Mouse (Mus musculus) hematopoietic multipotent progenitor cell, adult 10-12 weeks (in vitro differentiated cells): ENCODE data around the gene Defb18. TPM values are rescaled to one million over a fixed set of nuclear protein-coding genes. Genes with fewer than 3 reads are reported as not detected.

Experiments used
- polyA plus RNA-seq: library from polyadenylated mRNA; stranded (reverse); fragments of >175 nt; gene quantifications from 2 replicates; pipeline ENCODE4 v1.2.3, GENCODE M21; 2012; ENCODE audit warnings: low replicate concordance

Gene Defb18
- polyA plus RNA-seq: not detected in 2 replicates

GRCm38 (mm10) chr1:18237343-18237742, at the start of gene Defb18:
Gene Defb18, minus strand, starts transcription at chr1:18237443.

GRCm38 (mm10) chr1:18265038-18265437, 27.8 kb upstream of the Defb18 start, which contains the start of gene Defb41:
Gene Defb41, minus strand, starts transcription at chr1:18265138.

Other genes starting within 250 kb of the Defb18 start
- not detected in 2 replicates for gene Crisp4, start 91.5 kb downstream of the Defb18 start, polyA plus RNA-seq
- not detected in 2 replicates for gene Defb41, start 27.7 kb upstream of the Defb18 start, polyA plus RNA-seq